Mouse (Mus musculus) embryonic facial prominence, embryonic 13.5 days (tissue): Measurements from ENCODE around the gene Lpar6. TPM values are rescaled to one million over a fixed set of nuclear protein-coding genes. Genes with fewer than 3 reads are reported as not detected.

Source experiments
- ATAC-seq: fragments of 200-750 bp; cut with Nextera tagmentation; 2 replicates; pipeline ENCODE4 v1.8.0; 2017; ENCODE audit warnings: low read depth; ENCODE audit not compliant: insufficient number of reproducible peaks, insufficient read depth, low FRiP score, low TSS enrichment
- H3K27ac ChIP-seq: fragments of 300-500 bp; sonication (generic); 2 replicates; pipeline ENCODE4 v1.5.1; 2015; ENCODE audit warnings: moderate library complexity, mild to moderate bottlenecking, inconsistent platforms
- H3K27me3 ChIP-seq: fragments of 300-500 bp; sonication (generic); 2 replicates; pipeline ENCODE4 v1.6.1; 2015; ENCODE audit warnings: mild to moderate bottlenecking, inconsistent platforms
- H3K36me3 ChIP-seq: fragments of 300-500 bp; sonication (generic); 2 replicates; pipeline ENCODE4 v1.6.1; 2015; ENCODE audit warnings: mild to moderate bottlenecking, inconsistent platforms
- H3K4me1 ChIP-seq: fragments of 300-500 bp; sonication (generic); 2 replicates; pipeline ENCODE4 v1.6.1; 2015; ENCODE audit warnings: inconsistent platforms
- H3K4me2 ChIP-seq: fragments of 300-500 bp; sonication (generic); 2 replicates; pipeline ENCODE4 v1.6.1; 2015; ENCODE audit warnings: moderate library complexity, mild to moderate bottlenecking, inconsistent platforms
- H3K4me3 ChIP-seq: fragments of 300-500 bp; sonication (generic); 2 replicates; pipeline ENCODE4 v1.5.1; 2015; ENCODE audit warnings: mild to moderate bottlenecking, inconsistent platforms
- H3K9ac ChIP-seq: fragments of 300-500 bp; sonication (generic); 2 replicates; pipeline ENCODE4 v1.6.1; 2015; ENCODE audit warnings: mild to moderate bottlenecking, inconsistent platforms
- H3K9me3 ChIP-seq: fragments of 300-500 bp; sonication (generic); 2 replicates; pipeline ENCODE4 v1.6.1; 2016; ENCODE audit warnings: inconsistent platforms
- WGBS: fragments of 180-500 bp; shearing (Covaris S2); methylation state at CpG from one replicate; pipeline ENCODE4 v1.1.7; 2015; ENCODE audit warnings: mixed read lengths; 5-methylcytosine and 5-hydroxymethylcytosine counted together
- polyA plus RNA-seq: library from polyadenylated mRNA; unstranded; fragments of >200 nt; fragmentation: Nextera tagmentation; extraction: Ambion mirVana; gene quantifications from 2 replicates; pipeline ENCODE4 v1.2.1, GENCODE M21; 2015

The Lpar6 gene
- polyA plus RNA-seq, 1 experiment from 2014 or later: 15.5 TPM

DNA sequence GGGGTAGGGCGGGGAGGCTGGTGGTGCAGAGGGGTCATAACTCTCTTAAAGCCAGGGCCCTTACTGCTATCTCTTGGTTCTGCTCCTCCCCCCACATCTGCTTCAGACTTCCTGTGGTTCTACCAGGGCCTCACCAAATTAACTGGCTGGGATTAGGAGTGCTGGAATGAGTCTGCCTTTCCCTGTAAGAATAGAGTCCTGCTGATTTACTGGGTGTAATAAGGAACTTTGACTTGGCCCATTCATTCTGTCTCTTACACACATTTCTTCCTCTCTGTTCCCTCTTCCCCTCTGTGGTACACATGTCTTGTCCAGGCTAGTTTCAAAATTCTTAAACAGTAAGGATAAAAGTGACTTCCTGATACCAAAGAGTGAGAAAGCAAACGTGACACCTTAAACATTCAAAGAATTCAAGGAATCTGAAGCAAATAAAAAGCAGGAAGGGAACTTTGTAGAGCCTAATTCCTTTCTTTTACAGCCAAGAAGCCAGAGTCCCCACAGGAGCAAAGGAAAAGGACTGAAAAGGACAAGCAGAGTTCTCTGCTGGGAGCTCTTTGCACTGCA is 3.1 kb upstream of the Lpar6 start:
- Histone ChIP-seq H3K4me1 (peaks cover 22% of the 10 kb centered on the region), H3K9ac (no peak overlapping the region), H3K27me3 (no peaks in the 10 kb centered on the region), H3K9me3 (no peaks in the 10 kb centered on the region), H3K4me3 (no peak overlapping the region), H3K27ac (peak overlapping the region; percentile 71), H3K36me3 (no peaks in the 10 kb centered on the region; the same call in 1 of the 2 replicates), H3K4me2 (no peak overlapping the region)
- ATAC-seq: no peak
- 11% methylated on average over 2 of the region's 2 CpGs for WGBS

DNA sequence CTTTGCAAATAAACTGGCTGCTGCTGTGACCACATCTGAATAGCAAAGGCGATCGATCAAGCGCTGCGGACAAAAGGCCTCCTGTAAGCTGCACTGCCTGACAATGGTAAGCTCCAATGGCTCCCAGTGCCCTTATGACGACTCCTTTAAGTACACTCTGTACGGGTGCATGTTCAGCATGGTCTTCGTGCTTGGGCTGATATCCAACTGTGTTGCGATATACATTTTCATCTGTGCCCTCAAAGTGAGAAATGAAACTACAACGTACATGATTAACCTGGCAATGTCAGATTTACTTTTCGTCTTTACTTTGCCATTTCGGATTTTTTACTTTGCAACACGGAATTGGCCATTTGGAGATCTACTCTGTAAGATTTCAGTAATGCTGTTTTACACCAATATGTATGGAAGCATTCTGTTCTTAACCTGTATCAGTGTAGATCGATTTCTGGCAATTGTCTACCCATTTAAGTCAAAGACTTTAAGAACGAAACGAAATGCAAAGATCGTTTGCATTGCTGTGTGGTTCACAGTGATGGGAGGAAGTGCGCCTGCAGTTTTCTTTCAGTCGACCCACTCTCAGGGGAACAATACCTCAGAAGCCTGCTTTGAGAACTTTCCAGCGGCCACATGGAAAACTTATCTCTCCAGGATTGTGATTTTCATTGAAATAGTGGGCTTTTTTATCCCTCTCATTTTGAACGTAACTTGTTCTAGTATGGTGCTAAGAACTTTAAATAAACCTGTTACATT is 979 bp downstream of the Lpar6 start:
- Histone ChIP-seq H3K27ac (peak overlapping the region; percentile 97), H3K27me3 (no peaks in the 10 kb centered on the region), H3K36me3 (peaks cover 6% of the 10 kb centered on the region), H3K9me3 (no peaks in the 10 kb centered on the region), H3K4me3 (peak overlapping the region; percentile 63), H3K4me1 (peaks cover 14% of the 10 kb centered on the region), H3K9ac (peak overlapping the region; percentile 83), H3K4me2 (peak overlapping the region; percentile 59)
- WGBS: under 1% methylated on average over 20 of the region's 20 CpGs
- ATAC-seq: peak; percentile 76; the same call in 1 of the 2 replicates

DNA sequence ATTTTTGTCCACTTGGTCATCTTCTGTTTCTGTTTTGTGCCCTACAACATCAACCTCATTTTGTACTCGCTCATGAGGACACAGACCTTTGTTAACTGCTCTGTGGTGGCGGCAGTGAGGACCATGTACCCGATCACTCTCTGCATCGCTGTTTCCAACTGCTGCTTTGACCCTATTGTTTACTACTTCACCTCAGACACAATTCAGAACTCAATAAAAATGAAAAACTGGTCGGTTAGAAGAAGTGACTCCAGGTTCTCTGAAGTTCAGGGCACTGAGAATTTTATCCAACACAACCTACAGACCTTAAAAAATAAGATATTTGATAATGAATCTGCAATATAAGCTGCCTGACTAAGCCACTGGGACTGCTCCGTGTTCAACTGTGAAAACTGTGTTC is 1.6 kb downstream of the Lpar6 start:
- Histone ChIP-seq H3K36me3 (peaks cover 6% of the 10 kb centered on the region), H3K27me3 (no peaks in the 10 kb centered on the region), H3K4me2 (peak overlapping the region; percentile 59), H3K4me3 (peak overlapping the region; percentile 63), H3K9me3 (no peaks in the 10 kb centered on the region), H3K9ac (peak overlapping the region; percentile 83), H3K4me1 (peaks cover 11% of the 10 kb centered on the region), H3K27ac (peak overlapping the region; percentile 97)
- WGBS: 1% methylated on average over 6 of the region's 6 CpGs
- ATAC-seq: no peak

DNA sequence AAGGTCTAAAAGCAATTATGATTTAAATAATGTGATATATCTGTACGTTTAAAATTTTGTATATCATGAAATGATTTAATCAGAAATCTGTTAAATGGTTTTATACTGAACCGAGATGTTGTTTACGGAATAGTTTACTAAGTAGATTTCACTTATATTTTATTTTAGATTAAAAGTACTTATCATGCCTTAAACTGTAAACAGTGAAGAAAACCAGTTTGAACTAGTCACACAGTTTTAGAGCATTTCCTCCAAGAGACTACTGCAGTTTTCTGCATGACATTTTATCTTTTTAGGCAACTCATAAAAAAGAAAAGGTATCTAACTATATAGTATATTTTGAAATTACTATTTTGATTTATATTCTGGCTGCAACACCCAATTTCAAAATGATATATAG is 2.2 kb downstream of the Lpar6 start:
- Histone ChIP-seq H3K9ac (no peak overlapping the region), H3K4me1 (peaks cover 9% of the 10 kb centered on the region), H3K9me3 (no peaks in the 10 kb centered on the region), H3K27ac (no peak overlapping the region), H3K4me2 (peak overlapping the region; percentile 59; the same call in 1 of the 2 replicates), H3K4me3 (no peak overlapping the region; the same call in 1 of the 2 replicates), H3K36me3 (peaks cover 6% of the 10 kb centered on the region), H3K27me3 (no peaks in the 10 kb centered on the region)
- 41% methylated on average over 3 of the region's 3 CpGs for WGBS
- ATAC-seq: no peak

DNA sequence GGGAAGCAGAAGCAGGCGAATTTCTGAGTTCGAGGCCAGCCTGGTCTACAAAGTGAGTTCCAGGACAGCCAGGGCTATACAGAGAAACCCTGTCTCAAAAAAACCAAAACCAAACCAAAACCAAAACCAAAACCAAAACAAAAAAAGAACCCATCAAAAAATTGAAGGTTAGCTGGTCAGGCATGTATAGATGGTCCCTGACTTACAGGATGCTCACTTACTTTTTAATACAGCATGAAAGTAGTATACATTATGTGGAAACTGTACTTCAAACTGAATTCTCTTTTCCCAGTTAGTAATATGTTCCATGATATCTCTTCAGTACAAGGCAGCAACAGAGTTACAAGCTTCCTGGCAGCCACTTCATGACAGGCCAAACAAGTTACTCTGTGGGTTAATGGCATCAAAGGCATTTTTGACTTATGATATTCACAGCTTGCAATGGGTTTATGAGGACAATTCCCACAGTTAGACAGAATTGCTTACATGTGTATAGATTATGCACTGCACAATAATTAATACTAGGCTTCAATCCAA is 6.4 kb downstream of the Lpar6 start:
- H3K4me3 ChIP-seq: no peak overlapping the region
- 91% methylated on average over 2 of the region's 2 CpGs for WGBS
- no peaks in the 10 kb centered on the region for H3K9me3 ChIP-seq
- ATAC-seq: no peak
- no peak overlapping the region for H3K4me2 ChIP-seq
- H3K4me1 ChIP-seq: peaks cover 4% of the 10 kb centered on the region; the same call in 1 of the 2 replicates
- H3K9ac ChIP-seq: no peak overlapping the region
- no peak overlapping the region for H3K27ac ChIP-seq
- H3K36me3 ChIP-seq: peaks cover 6% of the 10 kb centered on the region
- no peaks in the 10 kb centered on the region for H3K27me3 ChIP-seq

DNA sequence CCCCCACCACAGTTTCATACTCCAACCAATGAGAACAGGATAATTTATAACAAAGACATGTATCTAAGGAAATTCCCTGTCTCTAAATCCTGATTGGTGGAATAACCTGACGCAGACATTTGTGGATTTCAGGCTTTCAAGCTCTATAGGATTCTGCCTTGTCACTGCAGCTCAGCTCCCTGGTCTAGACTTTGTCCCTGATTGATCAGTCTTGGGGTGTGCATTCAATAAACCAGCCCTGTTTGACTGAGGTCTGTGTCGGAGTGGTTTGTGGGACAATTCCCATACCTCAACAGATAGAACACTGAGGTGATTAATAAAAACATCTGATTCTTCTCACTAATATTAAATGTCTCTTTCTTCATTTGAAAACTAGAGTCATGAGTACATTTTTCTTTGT is 12.4 kb downstream of the Lpar6 start:
- H3K4me3 ChIP-seq: no peak overlapping the region
- no peak for ATAC-seq
- WGBS: 90% methylated on average over 2 of the region's 2 CpGs

DNA sequence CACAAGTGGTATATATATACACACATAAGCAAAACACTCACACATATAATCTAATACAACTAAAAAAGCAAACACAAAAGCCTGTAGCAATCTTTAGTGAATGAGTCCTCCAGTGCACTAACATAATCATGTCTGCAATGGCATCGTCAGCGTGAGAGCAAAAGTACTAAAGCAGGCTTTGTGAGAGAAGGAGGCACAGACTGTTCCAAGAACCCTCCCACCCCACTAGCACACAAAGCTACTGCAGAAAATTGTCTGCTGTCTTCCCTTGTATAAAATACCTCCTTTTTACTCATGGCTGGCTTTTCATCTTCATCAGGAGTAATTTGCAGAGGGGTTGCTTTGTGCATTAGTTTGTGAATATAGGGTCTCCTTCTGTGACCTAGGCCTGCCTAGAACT is 14.6 kb downstream of the Lpar6 start:
- WGBS: 68% methylated on average over 2 of the region's 2 CpGs
- no peak for ATAC-seq
- Histone ChIP-seq H3K4me1 (0 out of 2 replicates have a peak, but pooled peaks cover 2% of the 10 kb centered on the region), H3K27ac (no peak overlapping the region), H3K36me3 (no peaks in the 10 kb centered on the region), H3K4me3 (no peak overlapping the region), H3K4me2 (no peak overlapping the region), H3K9me3 (no peaks in the 10 kb centered on the region), H3K27me3 (no peaks in the 10 kb centered on the region), H3K9ac (no peak overlapping the region)

More for the DNA sequence above, 12.4 kb downstream of the Lpar6 start:
- Histone ChIP-seq H3K9me3 (no peaks in the 10 kb centered on the region), H3K27me3 (no peaks in the 10 kb centered on the region), H3K27ac (no peak overlapping the region), H3K36me3 (no peaks in the 10 kb centered on the region), H3K9ac (no peak overlapping the region), H3K4me2 (no peak overlapping the region), H3K4me1 (no peaks in the 10 kb centered on the region)

DNA sequence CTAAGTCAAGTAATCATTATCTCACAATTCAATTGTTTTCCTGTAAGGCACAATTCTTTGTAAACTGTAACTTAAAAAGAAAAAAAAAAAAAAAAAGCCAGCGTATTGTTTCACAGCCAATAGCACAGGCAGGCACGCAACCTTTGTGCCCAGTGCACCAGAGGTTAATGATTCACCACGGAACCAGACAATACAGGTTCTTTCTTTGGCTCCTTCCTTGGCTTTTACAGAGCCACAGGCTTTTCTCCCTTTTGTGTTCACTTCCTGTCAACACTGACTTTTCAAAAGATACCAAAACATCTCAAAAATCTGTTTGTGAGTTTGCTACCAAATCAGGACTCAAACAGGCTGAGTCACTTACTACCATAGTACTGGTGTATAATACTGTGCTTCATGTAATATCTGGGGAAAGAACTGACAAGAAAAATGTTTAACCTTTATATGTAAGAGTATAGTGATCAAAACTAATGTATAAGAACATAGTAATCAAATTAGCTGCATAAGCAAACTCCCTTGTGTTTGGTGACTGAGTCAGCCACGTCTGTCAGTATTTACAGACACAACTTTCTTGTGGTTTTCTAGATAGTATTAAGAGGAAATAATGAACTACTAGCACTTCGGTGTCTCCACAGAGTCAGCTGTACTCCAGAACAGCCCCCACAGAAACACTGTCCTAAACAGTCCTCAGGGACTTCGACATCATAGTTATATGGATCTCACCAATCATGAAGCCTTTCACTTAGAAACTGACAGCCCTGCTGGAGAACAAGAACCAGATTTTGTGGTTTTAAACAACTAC is 16.0 kb downstream of the Lpar6 start:
- ATAC-seq: no peak
- Histone ChIP-seq H3K4me3 (no peak overlapping the region), H3K27me3 (no peaks in the 10 kb centered on the region), H3K36me3 (no peaks in the 10 kb centered on the region), H3K4me1 (0 out of 2 replicates have a peak, but pooled peaks cover 2% of the 10 kb centered on the region), H3K9ac (no peak overlapping the region), H3K4me2 (no peak overlapping the region), H3K9me3 (no peaks in the 10 kb centered on the region), H3K27ac (no peak overlapping the region)
- 44% methylated on average over 6 of the region's 6 CpGs for WGBS

DNA sequence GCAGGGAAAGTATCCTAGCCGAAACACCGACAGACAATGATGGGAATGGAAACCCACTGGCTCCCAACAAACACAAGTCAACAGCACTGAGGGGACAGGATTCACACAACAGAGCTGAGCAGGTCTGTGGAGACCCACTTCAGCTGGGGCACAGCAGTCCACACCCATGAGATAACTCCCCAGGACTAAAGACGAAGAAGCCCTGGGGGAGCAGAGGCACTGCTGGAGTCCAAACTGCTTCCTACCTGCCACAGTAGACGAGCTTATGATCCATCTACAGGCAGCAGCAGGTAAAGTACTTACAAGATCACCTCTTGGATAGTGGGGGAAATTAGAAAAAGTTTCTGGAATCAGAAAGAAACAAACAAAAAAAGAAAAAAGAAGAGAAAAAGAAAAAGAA is 16.7 kb downstream of the Lpar6 start:
- 69% methylated on average over 4 of the region's 4 CpGs for WGBS
- H3K36me3 ChIP-seq: no peaks in the 10 kb centered on the region
- 0 out of 2 replicates have a peak, but pooled peaks cover 2% of the 10 kb centered on the region for H3K4me1 ChIP-seq
- no peak for ATAC-seq
- H3K9me3 ChIP-seq: no peaks in the 10 kb centered on the region
- H3K4me3 ChIP-seq: no peak overlapping the region
- peak overlapping the region; percentile 34; the same call in 1 of the 2 replicates for H3K27ac ChIP-seq
- no peaks in the 10 kb centered on the region for H3K27me3 ChIP-seq
- no peak overlapping the region for H3K9ac ChIP-seq
- no peak overlapping the region for H3K4me2 ChIP-seq

DNA sequence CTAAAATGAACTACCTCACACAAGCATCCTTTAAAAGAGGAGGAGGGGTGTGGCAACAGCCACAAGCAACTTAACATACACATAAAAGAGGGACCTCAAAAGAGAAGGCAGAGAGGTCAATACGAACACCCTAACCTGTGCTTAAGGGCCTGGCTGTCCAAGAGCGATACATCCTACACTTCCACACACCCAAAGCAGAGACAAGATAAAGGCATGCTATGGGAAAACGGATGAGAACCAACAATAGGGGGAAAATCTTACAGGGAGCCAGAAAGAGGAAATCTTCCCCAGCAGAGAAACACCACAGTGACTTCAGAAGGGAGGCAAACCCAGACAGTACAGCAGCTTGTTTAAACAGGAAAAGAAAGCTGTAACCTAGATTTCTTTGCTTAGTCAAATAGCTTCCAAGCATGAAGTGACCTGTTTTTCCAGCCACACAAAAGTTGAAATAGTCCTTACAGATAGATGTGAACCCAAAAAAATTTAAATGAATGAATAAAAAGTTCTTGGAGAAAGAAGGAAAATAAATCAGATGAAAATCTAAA is 17.8 kb downstream of the Lpar6 start:
- Histone ChIP-seq H3K36me3 (no peaks in the 10 kb centered on the region), H3K9me3 (no peaks in the 10 kb centered on the region), H3K27me3 (no peaks in the 10 kb centered on the region), H3K9ac (no peak overlapping the region), H3K4me2 (no peak overlapping the region), H3K4me3 (no peak overlapping the region), H3K4me1 (0 out of 2 replicates have a peak, but pooled peaks cover 2% of the 10 kb centered on the region), H3K27ac (peak overlapping the region; percentile 39; the same call in 1 of the 2 replicates)
- no peak for ATAC-seq
- 60% methylated on average over 3 of the region's 3 CpGs for WGBS

DNA sequence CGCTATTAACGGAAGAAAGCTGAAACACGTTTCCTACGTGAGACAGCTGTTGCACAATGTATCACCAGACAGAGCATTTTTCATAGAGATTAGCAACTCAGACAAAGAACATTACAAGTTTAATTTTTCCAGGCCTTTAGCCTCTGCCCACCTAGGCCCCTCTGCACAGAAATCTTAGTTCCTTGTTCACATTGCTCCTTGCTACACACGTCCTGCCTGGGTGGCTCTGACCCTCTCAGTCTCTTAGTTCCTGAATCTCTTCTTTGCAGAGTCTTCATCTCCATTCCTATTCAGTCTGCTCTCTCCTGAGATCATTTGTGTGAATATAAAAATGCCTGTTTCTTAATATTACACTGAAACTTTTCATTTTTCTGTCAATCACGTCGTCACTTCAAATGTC is 19.7 kb downstream of the Lpar6 start:
- 66% methylated on average over 7 of the region's 7 CpGs for WGBS
- Histone ChIP-seq H3K4me3 (no peak overlapping the region), H3K4me2 (no peak overlapping the region), H3K27me3 (no peaks in the 10 kb centered on the region), H3K4me1 (0 out of 2 replicates have a peak, but pooled peaks cover 2% of the 10 kb centered on the region), H3K27ac (no peak overlapping the region), H3K36me3 (peaks cover 4% of the 10 kb centered on the region; the same call in 1 of the 2 replicates), H3K9me3 (no peaks in the 10 kb centered on the region), H3K9ac (no peak overlapping the region)
- ATAC-seq: no peak
